Comparison of ENCODE assay signal across 14 mouse cellular contexts in the genomic region with DNA sequence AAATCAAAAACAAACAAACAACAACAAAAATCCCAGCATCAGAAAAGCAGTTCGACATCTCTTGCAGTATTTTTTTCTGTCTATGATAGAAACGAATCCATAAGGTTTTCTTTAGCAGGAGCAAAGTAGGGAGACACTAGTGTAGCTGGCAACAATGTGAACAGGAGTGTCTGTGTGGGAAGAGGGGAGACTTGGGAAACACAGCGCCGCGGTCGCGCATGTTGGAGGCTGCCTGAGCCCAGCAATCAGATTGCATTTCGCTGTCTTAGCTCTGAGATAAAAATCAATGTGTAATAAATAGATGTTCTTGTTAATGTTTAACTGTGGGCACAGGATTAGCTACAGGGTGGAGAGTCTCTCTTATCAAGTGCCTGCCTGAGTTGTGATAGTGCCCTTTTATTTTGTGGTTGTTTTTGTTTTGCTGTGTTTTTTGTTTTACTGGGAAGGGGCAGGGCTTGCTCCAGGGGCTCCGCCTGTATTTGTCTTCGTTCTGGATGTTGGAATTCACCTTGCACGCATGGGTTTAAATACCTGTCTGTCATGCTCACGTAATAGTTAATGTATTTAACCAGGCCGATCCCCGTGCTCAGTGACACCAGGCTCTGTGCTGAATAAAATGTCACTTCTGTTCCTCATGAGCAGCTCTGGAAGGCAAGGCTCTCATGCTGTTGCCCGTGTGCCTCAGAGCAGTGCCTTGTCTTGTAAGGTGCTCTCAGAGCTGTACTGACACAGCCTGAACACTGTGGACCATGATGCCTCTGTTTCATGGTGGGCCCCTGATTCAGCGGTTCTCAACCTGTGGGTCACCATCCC. TPM values are rescaled to one million over a fixed set of nuclear protein-coding genes. Genes with fewer than 3 reads are reported as not detected.
DNase-seq lines count a peak whose midpoint lies in the region; ATAC-seq and TF ChIP-seq lines count a peak whose summit lies in the region.
"Had no signal": no experiment of that assay in that cellular context is flagged by ENCODE, and none has a peak within 500 bp of the region (broad histone marks: within the 10 kb centered on the region; RNA-seq: fewer than 3 reads in every experiment).

No protein-coding gene starts in this region.

- 0 out of 2 replicates have a peak overlapping the region, but pooled peaks have one; percentile 5 for H3K4me2 ChIP-seq in intestine, embryonic 15.5 days (replicated peaks)
- H3K4me2 ChIP-seq: midbrain, embryonic 11.5 days had no signal

- H3K27ac ChIP-seq in liver, adult 2 months (replicated peaks; ENCODE audit: insufficient read depth, low read depth, low read length) = peak overlapping the region; percentile 73
- peak overlapping the region; percentile 51; the same call in 1 of the 2 replicates for H3K27ac ChIP-seq in intestine, embryonic 15.5 days
- H3K27ac ChIP-seq in small intestine, adult 2 months (ENCODE audit: insufficient read depth, low read depth, low read length) = peak overlapping the region; percentile 76

- no peaks in the 10 kb centered on the region for H3K27me3 ChIP-seq in liver, adult 2 months (ENCODE audit: control insufficient read depth, insufficient read depth, low read length)
- H3K27me3 ChIP-seq in intestine, embryonic 15.5 days (replicated peaks) = no peaks in the 10 kb centered on the region
- H3K27me3 ChIP-seq in small intestine, adult 2 months (ENCODE audit: control insufficient read depth, insufficient read depth, low read length) = no peaks in the 10 kb centered on the region

- peak; percentile 77 for ATAC-seq in intestine, embryonic 15.5 days
- ATAC-seq: activated CD4-positive, CD25-positive, alpha-beta regulatory T cell, adult 4 months; CD4-positive, CD25-positive, alpha-beta regulatory T cell, adult 4 months; forebrain, embryonic 14.5 days had no signal

- peak; percentile 94 for DNase-seq in liver, adult 2 months (ENCODE audit: extremely low read depth, low read depth, low spot score)
- no peak for DNase-seq in liver
- peak; percentile 63 for DNase-seq in kidney, adult 9 months
- DNase-seq in cerebellum, adult 8-10 months = no peak
- DNase-seq in heart, postnatal 4 days = no peak
- DNase-seq: cerebellum, adult 2 months; embryo, embryonic 11 days; gastrocnemius, postnatal 10 days had no signal

- H3K9ac ChIP-seq in liver, adult 2 months (ENCODE audit: low read depth, low read length) = peak overlapping the region; percentile 15
- H3K9ac ChIP-seq in intestine, embryonic 15.5 days = no peak overlapping the region

- TF ChIP-seq CTCF in liver, adult 2 months (IDR thresholded peaks at IDR 0.05; ENCODE audit: low read depth, low read length) = no peak
- no peak for TF ChIP-seq CTCF in small intestine, adult 2 months (IDR thresholded peaks at IDR 0.05; ENCODE audit: extremely low read depth, insufficient read length, insufficient replicate concordance, low read depth, low read length)

- H3K9me3 ChIP-seq in intestine, embryonic 15.5 days = no peaks in the 10 kb centered on the region

- 26% methylated on average over 16 of the region's 16 CpGs for WGBS in liver, adult 2 months
- WGBS in intestine, embryonic 15.5 days = 65% methylated on average over 16 of the region's 16 CpGs
- 28% methylated on average over 16 of the region's 16 CpGs for WGBS in small intestine, adult 2 months

- H3K4me3 ChIP-seq in liver, adult 2 months (ENCODE audit: insufficient read depth, low read depth, low read length) = no peak overlapping the region
- H3K4me3 ChIP-seq in intestine, embryonic 15.5 days (replicated peaks) = no peak overlapping the region
- H3K4me3 ChIP-seq in small intestine, adult 2 months (ENCODE audit: low read depth, low read length) = no peak overlapping the region

- TF ChIP-seq POLR2A in liver, adult 2 months (IDR thresholded peaks at IDR 0.05; ENCODE audit: extremely low read depth, insufficient read depth, low read length) = no peak
- TF ChIP-seq POLR2A in small intestine, adult 2 months (IDR thresholded peaks at IDR 0.05; ENCODE audit: low read depth, low read length) = no peak

- H3K79me2 ChIP-seq in liver, adult 2 months (ENCODE audit: control insufficient read depth, insufficient read depth, low read length) = peaks cover 17% of the 10 kb centered on the region; the same call in 1 of the 2 replicates

- H3K36me3 ChIP-seq in liver, adult 2 months (ENCODE audit: control insufficient read depth, insufficient read depth, low read length) = peaks cover 10% of the 10 kb centered on the region; the same call in 1 of the 2 replicates
- H3K36me3 ChIP-seq in intestine, embryonic 15.5 days = no peaks in the 10 kb centered on the region; the same call in 1 of the 2 replicates
- peaks cover 59% of the 10 kb centered on the region for H3K36me3 ChIP-seq in small intestine, adult 2 months (ENCODE audit: control insufficient read depth, insufficient read depth, low read length)

- peaks cover 18% of the 10 kb centered on the region for H3K4me1 ChIP-seq in liver, adult 2 months (ENCODE audit: control insufficient read depth, insufficient read depth, low read length)
- H3K4me1 ChIP-seq in intestine, embryonic 15.5 days (replicated peaks) = no peaks in the 10 kb centered on the region; the same call in 1 of the 2 replicates
- peaks cover 16% of the 10 kb centered on the region; the same call in 1 of the 2 replicates for H3K4me1 ChIP-seq in small intestine, adult 2 months (ENCODE audit: control insufficient read depth, insufficient read depth, insufficient read length, low read length)

RNA-seq across cellular contexts. Expression of a gene that starts 20.8 kb away (rescaled TPM):
- 46.2 and 54.8 TPM in 2 replicates for total RNA-seq in liver, adult 2 months (2014; rRNA removed)
- polyA plus RNA-seq in liver, adult 2 months (2012; rRNA removed) = 11.6 and 13.7 TPM in 2 replicates
- polyA plus RNA-seq in intestine, embryonic 15.5 days (2015; fragmentation: Nextera tagmentation; extraction: Ambion mirVana) = 26.2 and 28.3 TPM in 2 replicates
- 35.2 and 111 TPM in 2 replicates for polyA plus RNA-seq in small intestine, adult 2 months (2012; rRNA removed)
- 10 to 100 TPM; 12.3 to 14.2 TPM for total RNA-seq in heart, postnatal 4 days (2021)

RNA-seq across cellular contexts. Expression of a gene that starts 23.6 kb away (rescaled TPM):
- 159 and 205 TPM in 2 replicates for total RNA-seq in liver, adult 2 months (2014; rRNA removed)
- polyA plus RNA-seq in liver, adult 2 months (2012; rRNA removed) = 209 and 211 TPM in 2 replicates
- 115 and 118 TPM in 2 replicates for polyA plus RNA-seq in intestine, embryonic 15.5 days (2015; fragmentation: Nextera tagmentation; extraction: Ambion mirVana)
- 47.2 and 75.8 TPM in 2 replicates for polyA plus RNA-seq in small intestine, adult 2 months (2012; rRNA removed)
- 100 to 1,000 TPM; 178 to 194 TPM for total RNA-seq in heart, postnatal 4 days (2021)

Comparison
In these comparisons a context has a peak if more than half of its experiments do, and no peak if none do; other contexts are left out.
1. DNase-seq: peak in liver, adult 2 months (single experiment) and kidney, adult 9 months (single experiment); none in liver (single experiment), cerebellum, adult 8-10 months (single experiment) and heart, postnatal 4 days (single experiment).
2. Peak in every context shown above with its lines, with median percentiles within 50 percentile points of each other: H3K27ac ChIP-seq.